Mouse (Mus musculus) spleen, postnatal 10 days (tissue): Measurements from ENCODE around the gene Pdzd7.

Experiments used
- DNase-seq, 2 experiments: peaks; one replicate each; pipeline ENCODE4 v3.0.0; 2021 to 2022; ENCODE audit warnings: low spot score in 2 of 2

Pdzd7 gene

DNA sequence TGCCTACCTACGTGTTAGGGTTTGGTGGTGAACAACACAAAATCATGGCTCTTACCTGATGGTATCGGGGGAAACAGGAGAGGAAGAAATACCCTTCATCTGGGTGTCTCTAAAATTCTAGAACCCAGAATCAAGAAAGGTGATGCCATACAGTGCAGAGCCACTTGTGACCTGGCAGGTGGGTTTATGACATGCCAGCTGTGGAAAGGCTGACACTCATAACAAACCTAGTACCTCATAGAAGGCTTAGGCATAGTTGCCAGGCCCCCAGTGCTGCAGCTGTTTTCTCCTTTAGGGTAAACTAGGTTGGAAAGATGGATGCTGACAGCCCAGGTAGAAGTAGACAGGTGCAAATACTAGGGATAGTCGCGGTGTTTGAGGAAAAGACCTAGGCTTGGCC, 61.1 kb downstream of the Pdzd7 start:
- DNase-seq, result no peak

DNA sequence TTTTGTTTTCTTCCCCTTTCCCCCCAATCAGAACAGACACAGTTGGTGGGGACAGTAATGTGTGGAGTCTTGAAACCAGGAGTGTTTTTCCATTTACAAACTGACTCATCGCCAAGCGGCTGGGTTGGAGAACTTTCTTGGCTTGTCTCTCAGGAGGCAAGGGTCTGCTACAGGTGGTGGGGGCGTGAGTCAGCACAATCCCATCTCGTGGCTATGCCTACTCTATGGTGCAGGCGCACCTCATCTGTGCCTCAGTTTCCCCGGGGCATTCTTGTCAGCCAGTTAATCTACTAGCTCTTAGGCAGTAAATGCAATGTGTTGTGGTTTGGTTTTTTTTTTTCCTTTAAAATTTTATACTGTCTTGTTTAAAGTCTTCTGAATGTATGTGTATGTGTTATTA, 62.2 kb downstream of the Pdzd7 start:
- no peak for DNase-seq

DNA sequence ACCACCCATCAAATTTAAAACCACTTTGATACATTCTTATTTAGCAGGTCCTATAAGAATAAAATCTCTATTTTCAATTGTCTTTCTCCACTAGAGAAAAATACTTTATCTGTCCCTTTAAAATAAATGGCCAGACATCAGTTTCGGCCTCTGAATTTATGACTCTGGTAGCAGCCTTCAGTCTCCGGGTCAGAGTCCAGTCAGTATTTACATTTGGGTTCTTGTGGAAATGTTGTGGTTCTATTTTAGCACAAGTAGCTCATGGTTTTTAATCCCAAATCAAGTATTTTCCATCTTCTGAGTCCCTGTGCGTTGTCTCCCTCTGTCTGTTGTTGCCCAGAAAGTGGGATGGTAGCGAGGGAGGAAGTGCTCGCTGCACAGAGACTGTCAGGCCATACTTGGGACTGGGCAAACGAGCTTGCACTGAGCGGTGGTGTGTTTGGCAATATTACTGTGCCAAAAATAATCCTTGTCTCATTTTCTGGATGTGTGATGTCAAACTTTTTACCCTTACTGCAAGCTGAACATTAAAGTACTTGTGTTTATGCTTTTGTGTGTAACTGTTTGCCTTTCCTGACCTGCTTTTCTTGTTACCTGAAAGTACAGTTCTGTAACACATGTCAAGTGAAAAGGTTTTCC, 62.9 kb downstream of the Pdzd7 start:
- no peak for DNase-seq

DNA sequence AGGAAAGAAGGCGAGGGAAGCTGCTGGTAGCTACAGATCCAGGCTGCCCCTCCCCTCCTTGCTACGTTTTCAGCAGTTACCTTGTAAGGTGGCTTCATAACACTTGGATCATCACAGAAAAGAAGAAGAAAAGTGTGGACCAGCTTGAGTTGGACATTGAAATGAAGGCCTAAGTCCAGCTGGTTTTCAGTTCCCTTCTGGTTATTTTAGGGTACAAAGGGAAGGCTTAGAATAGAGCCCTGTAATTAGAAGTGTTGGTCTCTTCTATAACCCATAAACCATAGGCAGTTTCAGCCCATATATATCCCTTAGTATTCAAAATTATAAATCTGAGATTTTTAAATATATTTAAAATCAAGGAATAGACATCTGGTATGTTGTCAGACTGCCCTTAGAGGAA, 64.7 kb downstream of the Pdzd7 start:
- no peak for DNase-seq

DNA sequence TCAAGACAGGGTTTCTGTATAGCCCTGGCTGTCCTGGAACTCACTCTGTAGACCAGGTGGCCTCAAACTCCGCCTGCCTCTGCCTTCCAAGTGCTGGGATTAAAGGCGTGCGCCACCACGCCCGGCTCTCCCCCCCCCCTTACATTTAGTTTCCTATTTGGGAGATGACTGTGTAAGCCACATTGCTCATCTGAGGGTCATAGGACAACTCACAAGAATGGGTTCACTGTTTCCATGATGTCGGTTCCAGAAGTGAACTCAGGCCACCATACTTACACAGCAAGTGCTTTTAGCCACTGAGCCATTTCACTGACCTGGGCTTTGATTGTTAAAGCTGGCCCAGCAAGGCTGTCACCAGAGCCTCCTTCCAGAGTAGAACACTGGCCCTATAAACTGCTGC, 68.4 kb downstream of the Pdzd7 start:
- DNase-seq, result no peak
